Mouse (Mus musculus) bone marrow macrophage, adult 2 months (primary cell): ENCODE measurements around the gene Ern1. TPM values are rescaled to one million over a fixed set of nuclear protein-coding genes. Genes with fewer than 3 reads are reported as not detected.

Experiments used
- H3K27ac ChIP-seq: 2 replicates; pipeline ENCODE4 v1.5.1; 2012; ENCODE audit warnings: low read depth, low read length; ENCODE audit not compliant: insufficient read depth
- H3K4me1 ChIP-seq: 2 replicates; pipeline ENCODE4 v1.6.1; 2012; ENCODE audit warnings: low read length; ENCODE audit not compliant: control insufficient read depth, insufficient read depth
- H3K4me3 ChIP-seq: 2 replicates; pipeline ENCODE4 v1.5.1; 2012; ENCODE audit warnings: mild to moderate bottlenecking, low read length, moderate library complexity; ENCODE audit not compliant: insufficient read depth
- CTCF ChIP-seq: IDR thresholded peaks from 2 replicates; pipeline ENCODE4 v1.5.1; 2012; ENCODE audit warnings: low read depth, mild to moderate bottlenecking, low read length, moderate library complexity
- POLR2A ChIP-seq: IDR thresholded peaks from 2 replicates; pipeline ENCODE4 v1.6.1; 2012; ENCODE audit warnings: mild to moderate bottlenecking, low read depth, low read length, borderline replicate concordance
- polyA plus RNA-seq: library from polyadenylated mRNA; stranded (reverse); fragments of >200 nt; gene quantifications from 2 replicates; pipeline ENCODE4 v1.2.4, GENCODE M21; 2012; ENCODE audit not compliant: missing spikeins, insufficient read depth, insufficient read length

Gene Ern1
- 27.5 and 27.8 TPM in 2 replicates for polyA plus RNA-seq

- Histone ChIP-seq H3K27ac (peak within 1 kb of the TSS; percentile 56), H3K4me3 (peak within 1 kb of the TSS; percentile 86), H3K4me1 (peaks cover 22% of the 10 kb centered on the region)
- TF ChIP-seq CTCF, result no peak
- TF ChIP-seq POLR2A, result no peak
Measured at GRCm38 (mm10) chr11:106487733-106488115, at the start of gene Ern1. Gene Ern1, minus strand, starts transcription at chr11:106487852.

- Histone ChIP-seq H3K4me3 (no peak overlapping the region), H3K4me1 (peaks cover 18% of the 10 kb centered on the region), H3K27ac (no peak overlapping the region)
- TF ChIP-seq CTCF (no peak), POLR2A (no peak)
Measured at GRCm38 (mm10) chr11:106536253-106536912, 48.7 kb upstream of the Ern1 start.

GRCm38 (mm10) chr11:106535660-106536252 is 48.1 kb upstream of the Ern1 start:
- no peak for TF ChIP-seq POLR2A
- TF ChIP-seq CTCF, result no peak
- no peak overlapping the region for H3K27ac ChIP-seq
- H3K4me3 ChIP-seq, result no peak overlapping the region
- peaks cover 18% of the 10 kb centered on the region for H3K4me1 ChIP-seq

- Histone ChIP-seq H3K4me1 (peaks cover 14% of the 10 kb centered on the region), H3K4me3 (no peak overlapping the region), H3K27ac (no peak overlapping the region)
- TF ChIP-seq CTCF (no peak), POLR2A (no peak)
Measured at GRCm38 (mm10) chr11:106532248-106532790, 44.7 kb upstream of the Ern1 start.

GRCm38 (mm10) chr11:106529786-106530185 is 42.1 kb upstream of the Ern1 start:
- Histone ChIP-seq H3K27ac (no peak overlapping the region), H3K4me3 (no peak overlapping the region), H3K4me1 (peaks cover 7% of the 10 kb centered on the region)
- TF ChIP-seq CTCF (no peak), POLR2A (no peak)

GRCm38 (mm10) chr11:106529113-106529512 is 41.5 kb upstream of the Ern1 start:
- TF ChIP-seq CTCF (no peak), POLR2A (no peak)
- Histone ChIP-seq H3K4me1 (peaks cover 7% of the 10 kb centered on the region), H3K27ac (no peak overlapping the region), H3K4me3 (no peak overlapping the region)

GRCm38 (mm10) chr11:106527926-106528325 is 40.3 kb upstream of the Ern1 start:
- Histone ChIP-seq H3K4me3 (no peak overlapping the region), H3K27ac (no peak overlapping the region), H3K4me1 (peaks cover 7% of the 10 kb centered on the region)
- TF ChIP-seq CTCF (no peak), POLR2A (no peak)

- Histone ChIP-seq H3K4me3 (no peak overlapping the region), H3K27ac (no peak overlapping the region), H3K4me1 (peaks cover 7% of the 10 kb centered on the region)
- TF ChIP-seq CTCF, result no peak
- TF ChIP-seq POLR2A, result no peak
Measured at GRCm38 (mm10) chr11:106527147-106527821, 39.6 kb upstream of the Ern1 start.

GRCm38 (mm10) chr11:106522538-106522937 is 34.9 kb upstream of the Ern1 start:
- H3K4me1 ChIP-seq, result no peaks in the 10 kb centered on the region
- no peak overlapping the region for H3K4me3 ChIP-seq
- H3K27ac ChIP-seq, result no peak overlapping the region
- TF ChIP-seq POLR2A (no peak), CTCF (no peak)

GRCm38 (mm10) chr11:106521612-106522011 is 34.0 kb upstream of the Ern1 start:
- Histone ChIP-seq H3K4me1 (no peaks in the 10 kb centered on the region), H3K27ac (no peak overlapping the region), H3K4me3 (no peak overlapping the region)
- TF ChIP-seq CTCF, result no peak
- no peak for TF ChIP-seq POLR2A
